Mouse (Mus musculus): Measurements from ENCODE around the gene Fam196b. TPM values are rescaled to one million over a fixed set of nuclear protein-coding genes. Genes with fewer than 3 reads are reported as not detected.

Fam196b gene
- polyA plus RNA-seq, 1 experiment = not detected

DNA sequence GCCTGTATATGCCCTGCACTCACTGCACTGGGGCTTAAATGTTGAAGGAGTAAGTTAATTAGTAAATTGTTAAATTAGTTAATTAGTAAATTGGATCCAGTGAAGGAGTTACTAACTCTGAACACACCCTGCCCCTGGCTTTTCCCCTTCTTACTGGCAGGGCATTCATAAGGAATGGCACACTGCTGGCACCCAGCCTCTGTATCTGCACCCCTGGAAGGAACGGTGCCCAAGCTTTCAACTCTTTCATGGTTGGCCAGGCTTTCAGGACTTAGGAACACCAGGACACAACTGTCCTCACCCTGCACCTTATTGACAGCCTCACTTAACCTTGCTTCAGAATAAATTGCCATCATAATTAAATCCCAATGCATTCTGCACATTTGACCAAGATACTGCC, 109.9 kb downstream of the Fam196b start:
- WGBS = 90% methylated on average over 1 of the region's 1 CpGs
- no peak for TF ChIP-seq POLR2A (IDR thresholded peaks at IDR 0.05; ENCODE audit: borderline replicate concordance, control insufficient read depth, low read depth, low read length)
- no peak for TF ChIP-seq CTCF (IDR thresholded peaks at IDR 0.05; ENCODE audit: control insufficient read depth, insufficient read depth, low read length)

GRCm38 (mm10) chr11:34427212-34427611, 112.6 kb downstream of the Fam196b start:
- Histone ChIP-seq H3K4me1 (ENCODE audit: control insufficient read depth, insufficient read depth, low read length) (no peaks in the 10 kb centered on the region), H3K27ac (ENCODE audit: control insufficient read depth, insufficient read depth, low read depth, low read length, poor library complexity) (no peak overlapping the region), H3K4me3 (replicated peaks; ENCODE audit: control insufficient read depth, low read depth, low read length) (no peak overlapping the region)
- 50% methylated on average over 5 of the region's 5 CpGs for WGBS
- TF ChIP-seq POLR2A (IDR thresholded peaks at IDR 0.05; ENCODE audit: borderline replicate concordance, control insufficient read depth, low read depth, low read length) (no peak), CTCF (IDR thresholded peaks at IDR 0.05; ENCODE audit: control insufficient read depth, insufficient read depth, low read length) (no peak)

More for the DNA sequence above, 109.9 kb downstream of the Fam196b start:
- no peaks in the 10 kb centered on the region for H3K4me1 ChIP-seq (ENCODE audit: control insufficient read depth, insufficient read depth, low read length)
- no peak overlapping the region for H3K4me3 ChIP-seq (replicated peaks; ENCODE audit: control insufficient read depth, low read depth, low read length)
- no peak overlapping the region for H3K27ac ChIP-seq (ENCODE audit: control insufficient read depth, insufficient read depth, low read depth, low read length, poor library complexity)

- WGBS = 90% methylated on average over 4 of the region's 4 CpGs
- TF ChIP-seq POLR2A (IDR thresholded peaks at IDR 0.05; ENCODE audit: borderline replicate concordance, control insufficient read depth, low read depth, low read length) (no peak), CTCF (IDR thresholded peaks at IDR 0.05; ENCODE audit: control insufficient read depth, insufficient read depth, low read length) (no peak)
- H3K4me1 ChIP-seq (ENCODE audit: control insufficient read depth, insufficient read depth, low read length) = no peaks in the 10 kb centered on the region
- no peak overlapping the region for H3K4me3 ChIP-seq (replicated peaks; ENCODE audit: control insufficient read depth, low read depth, low read length)
- no peak overlapping the region for H3K27ac ChIP-seq (ENCODE audit: control insufficient read depth, insufficient read depth, low read depth, low read length, poor library complexity)
Measured at GRCm38 (mm10) chr11:34430940-34431339, 116.3 kb downstream of the Fam196b start.

- Histone ChIP-seq H3K4me1 (ENCODE audit: control insufficient read depth, insufficient read depth, low read length) (no peaks in the 10 kb centered on the region), H3K27ac (ENCODE audit: control insufficient read depth, insufficient read depth, low read depth, low read length, poor library complexity) (no peak overlapping the region), H3K4me3 (replicated peaks; ENCODE audit: control insufficient read depth, low read depth, low read length) (no peak overlapping the region)
- WGBS = 80% methylated on average over 5 of the region's 5 CpGs
- no peak for TF ChIP-seq POLR2A (IDR thresholded peaks at IDR 0.05; ENCODE audit: borderline replicate concordance, control insufficient read depth, low read depth, low read length)
- TF ChIP-seq CTCF (IDR thresholded peaks at IDR 0.05; ENCODE audit: control insufficient read depth, insufficient read depth, low read length) = no peak
Measured at GRCm38 (mm10) chr11:34431371-34431770, 116.7 kb downstream of the Fam196b start.

- H3K27ac ChIP-seq (ENCODE audit: control insufficient read depth, insufficient read depth, low read depth, low read length, poor library complexity) = no peak overlapping the region
- TF ChIP-seq POLR2A (IDR thresholded peaks at IDR 0.05; ENCODE audit: borderline replicate concordance, control insufficient read depth, low read depth, low read length) (no peak), CTCF (IDR thresholded peaks at IDR 0.05; ENCODE audit: control insufficient read depth, insufficient read depth, low read length) (no peak)
- H3K4me1 ChIP-seq (ENCODE audit: control insufficient read depth, insufficient read depth, low read length) = no peaks in the 10 kb centered on the region
- 87% methylated on average over 2 of the region's 2 CpGs for WGBS
- no peak overlapping the region for H3K4me3 ChIP-seq (replicated peaks; ENCODE audit: control insufficient read depth, low read depth, low read length)
Measured at GRCm38 (mm10) chr11:34431978-34432377, 117.4 kb downstream of the Fam196b start.

- Histone ChIP-seq H3K27ac (ENCODE audit: control insufficient read depth, insufficient read depth, low read depth, low read length, poor library complexity) (no peak overlapping the region), H3K4me1 (ENCODE audit: control insufficient read depth, insufficient read depth, low read length) (no peaks in the 10 kb centered on the region), H3K4me3 (replicated peaks; ENCODE audit: control insufficient read depth, low read depth, low read length) (no peak overlapping the region)
- no peak for TF ChIP-seq POLR2A (IDR thresholded peaks at IDR 0.05; ENCODE audit: borderline replicate concordance, control insufficient read depth, low read depth, low read length)
- no peak for TF ChIP-seq CTCF (IDR thresholded peaks at IDR 0.05; ENCODE audit: control insufficient read depth, insufficient read depth, low read length)
- WGBS = 73% methylated on average over 1 of the region's 1 CpGs
Measured at GRCm38 (mm10) chr11:34437446-34437845, 122.8 kb downstream of the Fam196b start.

- 62% methylated on average over 2 of the region's 2 CpGs for whole genome bisulfite sequencing
- Histone ChIP-seq H3K27ac (ENCODE audit: control insufficient read depth, insufficient read depth, low read depth, low read length, poor library complexity) (no peak overlapping the region), H3K4me1 (ENCODE audit: control insufficient read depth, insufficient read depth, low read length) (no peaks in the 10 kb centered on the region), H3K4me3 (replicated peaks; ENCODE audit: control insufficient read depth, low read depth, low read length) (no peak overlapping the region)
- TF ChIP-seq POLR2A (IDR thresholded peaks at IDR 0.05; ENCODE audit: borderline replicate concordance, control insufficient read depth, low read depth, low read length) (no peak), CTCF (IDR thresholded peaks at IDR 0.05; ENCODE audit: control insufficient read depth, insufficient read depth, low read length) (no peak)
Measured at GRCm38 (mm10) chr11:34438429-34438828, 123.8 kb downstream of the Fam196b start.

DNA sequence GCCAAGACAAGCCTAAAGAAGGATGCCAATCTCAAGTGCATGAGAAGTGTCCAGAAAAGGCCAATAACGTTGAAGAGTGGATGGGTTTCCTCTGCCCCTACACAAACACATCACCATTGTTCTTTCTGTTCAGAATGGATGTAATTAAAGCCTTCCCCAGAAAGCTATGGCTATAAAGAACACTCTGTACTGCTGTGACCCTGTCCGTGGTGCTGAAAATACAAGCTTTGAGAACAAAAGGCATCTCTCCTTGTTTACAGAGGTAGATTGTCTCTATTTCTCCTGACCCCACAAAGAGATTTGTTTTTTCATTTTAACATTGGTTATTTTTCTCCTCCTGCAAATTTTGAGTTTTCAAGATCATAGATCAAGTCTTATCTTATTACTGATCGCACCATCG, 133.3 kb downstream of the Fam196b start:
- TF ChIP-seq POLR2A (IDR thresholded peaks at IDR 0.05; ENCODE audit: borderline replicate concordance, control insufficient read depth, low read depth, low read length) = no peak
- no peak overlapping the region for H3K27ac ChIP-seq (ENCODE audit: control insufficient read depth, insufficient read depth, low read depth, low read length, poor library complexity)

DNA sequence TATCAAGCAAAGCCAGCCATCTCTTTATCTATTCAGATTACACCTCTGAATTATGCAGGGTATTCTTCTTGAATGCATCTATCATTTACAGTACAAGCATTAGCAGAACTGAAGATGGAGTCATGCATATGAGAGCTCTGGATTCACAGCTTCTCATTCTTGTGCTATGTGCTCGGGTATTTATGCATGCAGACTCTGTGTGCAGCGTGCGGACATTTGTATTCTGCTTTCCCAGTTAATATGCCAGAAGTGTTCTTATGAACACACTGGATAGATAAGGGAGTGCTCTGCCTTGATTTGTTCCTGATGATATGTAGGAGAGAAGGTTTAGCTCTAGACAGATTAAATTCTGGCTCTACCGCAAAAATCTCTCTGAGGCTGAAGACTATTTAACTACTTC, 135.3 kb downstream of the Fam196b start:
- 84% methylated on average over 4 of the region's 4 CpGs for WGBS
- no peak for TF ChIP-seq POLR2A (IDR thresholded peaks at IDR 0.05; ENCODE audit: borderline replicate concordance, control insufficient read depth, low read depth, low read length)
- TF ChIP-seq CTCF (IDR thresholded peaks at IDR 0.05; ENCODE audit: control insufficient read depth, insufficient read depth, low read length) = no peak
- no peak overlapping the region for H3K4me3 ChIP-seq (replicated peaks; ENCODE audit: control insufficient read depth, low read depth, low read length)
- no peak overlapping the region for H3K27ac ChIP-seq (ENCODE audit: control insufficient read depth, insufficient read depth, low read depth, low read length, poor library complexity)
- H3K4me1 ChIP-seq (ENCODE audit: control insufficient read depth, insufficient read depth, low read length) = no peaks in the 10 kb centered on the region

More for the DNA sequence above, 133.3 kb downstream of the Fam196b start:
- no peaks in the 10 kb centered on the region for H3K4me1 ChIP-seq (ENCODE audit: control insufficient read depth, insufficient read depth, low read length)
- 54% methylated on average over 4 of the region's 4 CpGs for WGBS
- no peak overlapping the region for H3K4me3 ChIP-seq (replicated peaks; ENCODE audit: control insufficient read depth, low read depth, low read length)
